Mouse (Mus musculus): ENCODE results near the gene Pifo.

The Pifo gene

GRCm38 (mm10) chr3:105958204-105958603 is 56.2 kb downstream of the Pifo start:
- no peak for ATAC-seq (ENCODE audit: insufficient number of reproducible peaks, low FRiP score, low TSS enrichment)

DNA sequence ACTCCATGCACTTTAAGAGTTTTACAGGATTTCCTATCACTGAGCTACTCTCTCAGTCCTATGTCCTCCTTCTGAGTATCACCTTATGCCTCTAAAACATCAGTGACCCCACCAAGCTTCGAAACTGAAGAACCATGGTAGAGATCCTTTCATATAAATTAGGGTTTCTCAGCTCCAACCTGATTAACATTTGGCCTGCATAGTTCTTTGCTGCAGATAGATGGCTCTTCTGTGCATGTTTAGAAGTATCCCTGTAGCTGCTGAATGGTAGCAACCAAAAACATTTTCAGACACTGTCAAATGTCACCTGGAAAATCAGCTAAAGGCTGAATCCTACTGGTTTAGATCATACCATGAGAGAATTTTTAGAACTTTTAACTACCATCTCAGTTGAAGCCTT is 57.2 kb downstream of the Pifo start:
- no peak for ATAC-seq (ENCODE audit: insufficient number of reproducible peaks, low FRiP score, low TSS enrichment)

- ATAC-seq (ENCODE audit: insufficient number of reproducible peaks, low FRiP score, low TSS enrichment) = no peak
Measured at GRCm38 (mm10) chr3:105951348-105951747, 63.1 kb downstream of the Pifo start.
